Mouse (Mus musculus) myocyte (in vitro differentiated cells): ENCODE data around the gene Calhm3. TPM values are rescaled to one million over a fixed set of nuclear protein-coding genes. Genes with fewer than 3 reads are reported as not detected.

Experiments
- H3K27me3 ChIP-seq: one replicate; pipeline ENCODE4 v1.6.1; 2011; ENCODE audit not compliant: control insufficient read depth, insufficient read depth, insufficient read length
- H3K36me3 ChIP-seq: one replicate; pipeline ENCODE4 v1.6.1; 2011; ENCODE audit not compliant: control insufficient read depth, insufficient read depth
- H3K4me2 ChIP-seq: one replicate; pipeline ENCODE4 v1.6.1; 2011; ENCODE audit warnings: low read depth, control low read depth
- H3K4me3 ChIP-seq: one replicate; pipeline ENCODE4 v1.5.1; 2011; ENCODE audit warnings: mild to moderate bottlenecking, control low read depth, moderate library complexity
- H3K79me2 ChIP-seq: one replicate; pipeline ENCODE4 v1.6.1; 2011; ENCODE audit not compliant: control insufficient read depth, insufficient read depth
- H3ac ChIP-seq: one replicate; pipeline ENCODE4 v1.6.1; 2011; ENCODE audit not compliant: control insufficient read depth, insufficient read length
- E2F4 ChIP-seq: IDR thresholded peaks from one replicate; pipeline ENCODE4 v1.6.1; 2011; ENCODE audit warnings: mild to moderate bottlenecking, control low read depth, moderate library complexity; ENCODE audit not compliant: insufficient read depth
- MAX ChIP-seq: IDR thresholded peaks from one replicate; pipeline ENCODE4 v1.6.1; 2011; ENCODE audit warnings: low read depth, mild to moderate bottlenecking, control low read depth
- MYOD1 ChIP-seq, 3 experiments: IDR thresholded peaks; one replicate each; pipeline ENCODE4 v1.6.1; 2011; ENCODE audit warnings: control low read depth in 2 of 3, low read depth in 2 of 3, mild to moderate bottlenecking in 2 of 3, moderate library complexity in 1 of 3; ENCODE audit not compliant: insufficient read length in 2 of 3, control insufficient read depth in 1 of 3
- MYOG ChIP-seq, 3 experiments: IDR thresholded peaks; one replicate each; pipeline ENCODE4 v1.6.1; 2011; ENCODE audit warnings: control low read depth in 2 of 3, low read depth in 2 of 3, mild to moderate bottlenecking in 2 of 3; ENCODE audit not compliant: insufficient read length in 2 of 3, control insufficient read depth in 1 of 3, insufficient read depth in 1 of 3
- POLR2A ChIP-seq: IDR thresholded peaks from one replicate; pipeline ENCODE4 v1.6.1; 2011; ENCODE audit warnings: low read depth, mild to moderate bottlenecking, control low read depth, moderate library complexity; ENCODE audit not compliant: insufficient read length
- POLR2AphosphoS2 ChIP-seq: IDR thresholded peaks from one replicate; pipeline ENCODE4 v1.6.1; 2011; ENCODE audit warnings: low read depth, control low read depth; ENCODE audit not compliant: insufficient read length
- REST ChIP-seq: IDR thresholded peaks from one replicate; pipeline ENCODE4 v1.6.1; 2011; ENCODE audit warnings: mild to moderate bottlenecking, control low read depth, moderate library complexity; ENCODE audit not compliant: insufficient read depth, insufficient read length
- SRF ChIP-seq: IDR thresholded peaks from one replicate; pipeline ENCODE4 v1.6.1; 2011; ENCODE audit warnings: low read depth; ENCODE audit not compliant: control insufficient read depth, insufficient read length
- TCF12 ChIP-seq: IDR thresholded peaks from one replicate; pipeline ENCODE4 v1.6.1; 2011; ENCODE audit warnings: mild to moderate bottlenecking, control low read depth; ENCODE audit not compliant: poor library complexity, insufficient read depth, severe bottlenecking
- TCF3 ChIP-seq: IDR thresholded peaks from one replicate; pipeline ENCODE4 v1.6.1; 2011; ENCODE audit warnings: low read depth, control low read depth; ENCODE audit not compliant: insufficient read length
- USF1 ChIP-seq: IDR thresholded peaks from one replicate; pipeline ENCODE4 v1.6.1; 2011; ENCODE audit warnings: low read depth, mild to moderate bottlenecking, control low read depth, moderate library complexity
- polyA plus RNA-seq: library from polyadenylated mRNA; unstranded; fragments of >200 nt; fragmentation: generic; extraction: Trizol; gene quantifications from one replicate; pipeline ENCODE4 v1.2.1, GENCODE M21; 2012; ENCODE audit warnings: missing spikeins

Calhm3 gene
- polyA plus RNA-seq, 1 experiment = not detected

DNA sequence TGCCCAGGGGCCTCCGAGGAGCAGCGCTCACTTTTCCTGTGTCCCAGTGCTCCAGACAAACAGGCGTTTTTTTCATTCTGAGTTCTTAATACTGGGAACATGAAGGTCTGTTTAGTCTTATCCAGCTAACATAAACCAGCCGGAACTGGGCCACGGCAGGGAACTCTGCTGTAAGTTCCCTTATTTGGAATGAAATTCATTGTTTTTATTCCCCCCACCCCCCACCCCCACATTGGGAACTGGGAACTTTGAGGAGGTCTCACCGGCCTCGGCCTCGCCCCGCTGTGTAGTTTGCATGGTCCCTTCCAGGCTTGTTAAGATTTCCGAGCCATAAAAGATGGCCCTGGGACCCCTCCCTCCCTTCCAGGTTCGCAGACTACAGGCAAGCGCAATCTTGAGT lies 44.4 kb upstream of the Calhm3 start:
- no peak overlapping the region for H3ac ChIP-seq
- TF ChIP-seq SRF (no peak), MYOD1 (IDR thresholded peaks at IDR 0.05; ENCODE audit: control insufficient read depth in 1 of 3, insufficient read length in 2 of 3, low read depth in 2 of 3) (no peak), REST (no peak), USF1 (no peak), MYOG (IDR thresholded peaks at IDR 0.05; ENCODE audit: control insufficient read depth in 1 of 3, insufficient read depth in 1 of 3, insufficient read length in 2 of 3, low read depth in 2 of 3) (no peak), POLR2AphosphoS2 (no peak), TCF3 (no peak), POLR2A (no peak), TCF12 (no peak), E2F4 (no peak)
- no peaks in the 10 kb centered on the region for H3K27me3 ChIP-seq
- H3K36me3 ChIP-seq = no peaks in the 10 kb centered on the region
- H3K79me2 ChIP-seq = no peaks in the 10 kb centered on the region
- H3K4me3 ChIP-seq = no peak overlapping the region
- H3K4me2 ChIP-seq = no peak overlapping the region

DNA sequence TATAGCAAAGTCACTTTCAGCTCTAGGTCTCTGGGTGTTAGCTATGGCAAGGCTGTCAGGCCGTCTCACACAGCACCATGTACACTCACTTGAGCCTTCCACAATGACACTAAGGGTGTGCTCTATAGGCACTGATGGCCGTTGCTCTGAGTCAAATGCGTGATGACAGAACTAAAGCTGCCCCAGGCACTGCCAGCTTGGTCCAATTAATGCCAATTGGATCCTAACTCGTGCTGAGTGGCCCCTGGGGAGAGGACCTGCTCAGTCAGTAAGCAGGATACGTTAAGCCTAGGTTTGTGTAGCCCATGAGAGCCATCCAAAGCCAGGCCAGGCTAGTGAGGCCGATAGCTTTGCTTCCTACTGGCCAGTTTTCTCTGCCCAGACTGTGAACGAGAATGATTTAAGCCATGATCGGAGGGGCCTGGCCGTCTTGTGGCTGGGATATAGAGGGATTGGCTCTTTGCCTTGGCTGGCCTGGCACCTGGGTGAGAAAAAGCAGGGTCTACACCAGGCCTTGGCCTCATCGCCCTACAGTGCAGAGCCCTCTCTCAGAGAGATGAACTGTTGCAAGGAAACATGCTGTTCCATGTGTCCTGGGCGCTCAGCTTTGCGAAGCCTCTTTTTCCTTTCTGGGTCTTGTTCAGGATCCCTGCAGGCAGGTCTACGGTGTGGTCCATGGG lies 41.2 kb upstream of the Calhm3 start:
- H3K4me3 ChIP-seq = no peak overlapping the region
- H3ac ChIP-seq = no peak overlapping the region
- TF ChIP-seq USF1 (no peak), REST (no peak), POLR2AphosphoS2 (no peak), TCF12 (no peak), POLR2A (no peak), MYOG (IDR thresholded peaks at IDR 0.05; ENCODE audit: control insufficient read depth in 1 of 3, insufficient read depth in 1 of 3, insufficient read length in 2 of 3, low read depth in 2 of 3) (no peak)
- H3K36me3 ChIP-seq = no peaks in the 10 kb centered on the region
- H3K4me2 ChIP-seq = no peak overlapping the region
- H3K27me3 ChIP-seq = no peaks in the 10 kb centered on the region
- no peaks in the 10 kb centered on the region for H3K79me2 ChIP-seq

DNA sequence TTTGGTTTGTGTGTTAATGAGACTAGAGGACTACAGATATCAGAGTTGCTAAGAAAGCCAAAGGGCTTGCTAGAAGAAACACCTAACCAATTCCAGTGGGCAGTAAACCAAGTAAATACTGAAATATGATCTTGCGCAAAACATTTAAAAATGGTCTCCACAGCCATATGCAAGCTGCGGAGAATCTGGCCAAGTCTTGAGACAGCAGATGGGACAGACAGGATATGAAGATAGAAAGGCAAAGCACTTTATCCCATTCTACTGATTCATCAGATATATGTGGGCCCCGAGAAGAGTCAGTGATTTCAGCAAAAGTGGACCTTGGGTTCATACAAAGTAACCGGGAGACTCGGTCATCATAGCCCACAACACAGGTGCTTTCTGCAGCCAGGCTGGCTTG lies 34.6 kb upstream of the Calhm3 start:
- Histone ChIP-seq H3ac (no peak overlapping the region), H3K4me3 (no peak overlapping the region), H3K79me2 (no peaks in the 10 kb centered on the region), H3K4me2 (no peak overlapping the region), H3K36me3 (no peaks in the 10 kb centered on the region), H3K27me3 (no peaks in the 10 kb centered on the region)
- no peak for TF ChIP-seq REST

DNA sequence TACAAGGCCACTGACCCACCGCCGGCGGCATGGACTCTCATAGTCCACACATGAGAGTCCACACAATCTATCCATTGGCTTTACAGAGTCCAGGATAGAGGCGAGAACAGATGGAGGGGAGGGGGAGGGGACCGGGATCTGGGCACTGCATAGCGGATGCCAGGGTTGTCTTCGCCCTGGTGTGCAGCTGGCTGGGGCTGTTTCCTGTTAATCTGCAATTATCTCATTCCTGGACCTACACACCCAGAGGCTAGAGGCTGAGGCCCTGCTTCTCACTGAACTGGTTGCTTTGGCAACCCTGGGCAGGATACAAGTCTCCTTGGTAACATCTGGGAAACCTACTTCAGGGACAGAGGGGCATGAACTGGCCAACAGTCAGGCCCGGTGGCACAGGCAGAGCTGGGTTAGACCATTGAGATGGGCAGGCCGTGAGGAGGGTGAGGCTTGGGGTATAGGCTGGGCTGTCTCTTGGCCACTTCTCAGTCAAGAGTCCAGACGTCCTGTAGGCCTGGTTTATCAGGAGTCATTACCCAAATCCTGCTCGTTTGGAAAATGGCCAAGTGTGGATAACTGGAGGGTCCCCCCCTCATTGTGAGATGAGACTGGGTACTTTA lies 31.1 kb upstream of the Calhm3 start:
- no peaks in the 10 kb centered on the region for H3K36me3 ChIP-seq
- no peak overlapping the region for H3K4me3 ChIP-seq
- no peak overlapping the region for H3ac ChIP-seq
- no peaks in the 10 kb centered on the region for H3K27me3 ChIP-seq
- H3K4me2 ChIP-seq = no peak overlapping the region
- no peak for TF ChIP-seq USF1
- peak in 1 of 3 experiments; percentile 13 for TF ChIP-seq MYOG (IDR thresholded peaks at IDR 0.05; ENCODE audit: control insufficient read depth in 1 of 3, insufficient read depth in 1 of 3, insufficient read length in 2 of 3, low read depth in 2 of 3)
- H3K79me2 ChIP-seq = no peaks in the 10 kb centered on the region

DNA sequence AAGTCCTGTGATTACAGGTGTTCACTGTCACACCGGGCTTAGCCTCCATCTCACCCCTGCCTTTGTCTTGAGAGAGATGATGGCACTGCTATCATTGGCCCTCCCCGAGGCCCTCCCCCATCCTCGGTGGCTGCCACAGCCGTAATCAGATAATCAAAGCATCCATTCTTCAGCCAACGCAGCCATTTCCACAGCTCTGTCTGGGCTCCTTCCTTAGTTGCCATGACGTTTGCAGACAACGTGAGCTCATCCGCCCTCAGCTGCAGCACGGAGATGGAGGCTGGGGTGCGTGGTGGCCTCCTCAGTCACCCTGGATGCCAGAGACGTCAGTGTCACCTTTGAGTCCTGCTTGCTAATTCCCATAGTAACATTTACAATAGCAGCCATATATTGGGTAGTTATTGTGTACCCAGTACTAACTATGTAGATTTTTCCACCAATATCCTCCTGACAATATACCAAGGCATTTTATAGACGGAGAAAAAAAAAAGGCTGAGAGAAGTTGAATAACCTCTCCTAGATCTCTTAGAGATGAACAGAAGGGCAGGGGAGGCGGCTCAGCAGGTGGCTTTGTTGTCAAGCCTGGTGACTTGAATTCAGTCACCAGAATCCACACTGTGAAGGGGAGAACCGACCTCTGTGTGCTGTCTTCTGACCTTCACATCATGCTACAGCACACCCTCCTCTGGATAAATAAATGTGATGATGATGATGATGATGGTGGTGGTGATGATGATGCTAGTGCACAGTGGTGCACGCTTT lies 29.1 kb upstream of the Calhm3 start:
- TF ChIP-seq POLR2AphosphoS2 (no peak), USF1 (no peak), REST (no peak), TCF12 (no peak), MAX (no peak), MYOG (IDR thresholded peaks at IDR 0.05; ENCODE audit: control insufficient read depth in 1 of 3, insufficient read depth in 1 of 3, insufficient read length in 2 of 3, low read depth in 2 of 3) (no peak), SRF (no peak)
- Histone ChIP-seq H3K4me3 (no peak overlapping the region), H3K36me3 (no peaks in the 10 kb centered on the region), H3K79me2 (no peaks in the 10 kb centered on the region), H3ac (no peak overlapping the region), H3K27me3 (no peaks in the 10 kb centered on the region), H3K4me2 (no peak overlapping the region)

DNA sequence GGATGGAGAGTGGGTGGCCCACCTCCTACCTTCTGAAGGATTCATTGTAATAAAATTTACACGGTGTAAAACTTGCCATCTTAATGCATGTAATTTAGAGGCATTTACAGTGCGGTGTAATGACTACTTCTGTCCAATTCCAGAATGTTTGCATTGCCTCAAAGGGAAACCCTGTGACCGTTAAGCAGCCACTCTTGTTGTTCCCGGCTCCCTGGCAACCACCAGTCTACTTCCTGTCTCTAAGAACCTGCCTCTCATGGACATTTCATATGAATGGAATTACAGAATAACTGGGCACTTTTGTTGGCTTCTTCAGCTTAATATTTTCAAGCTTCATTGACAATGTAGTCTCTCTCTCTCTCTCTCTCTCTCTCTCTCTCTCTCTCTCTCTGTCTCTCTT lies 27.2 kb upstream of the Calhm3 start:
- TF ChIP-seq POLR2A (no peak), SRF (no peak)
- H3ac ChIP-seq = no peak overlapping the region
- no peaks in the 10 kb centered on the region for H3K27me3 ChIP-seq
- no peak overlapping the region for H3K4me3 ChIP-seq
- peaks cover 3% of the 10 kb centered on the region for H3K79me2 ChIP-seq
- no peaks in the 10 kb centered on the region for H3K36me3 ChIP-seq
- no peak overlapping the region for H3K4me2 ChIP-seq
